Mouse (Mus musculus) left cerebral cortex, postnatal 36 days (tissue): ENCODE measurements around the gene Tceal9. TPM values are rescaled to one million over a fixed set of nuclear protein-coding genes. Genes with fewer than 3 reads are reported as not detected.
"Not testable (repeated sequence)": the region's sequence is repeated elsewhere in the genome, so short reads cannot be mapped to it uniquely, and the experiment has no call there.

Experiments used
- DNase-seq, 2 experiments: peaks; one replicate each; pipeline ENCODE4 v3.0.0; 2021 to 2022; ENCODE audit warnings: low spot score in 2 of 2, mixed read lengths in 1 of 2
- intact Hi-C: fragments of 180-260 bp; cut with DNase I; formaldehyde crosslinking; loops from one replicate; pipeline ENCODE4 v1.15.1; 2025
- total RNA-seq, 2 experiments: library from RNA; stranded (reverse); gene quantifications; 2 replicates each; pipeline ENCODE4 v1.2.3; 2021

Tceal9 gene
- total RNA-seq, 2 experiments from 2014 or later, result 112 to 117 TPM

GRCm38 (mm10) chrX:136269743-136270392 lies 25.0 kb downstream of the Tceal9 start, which contains the start of gene Bex3:
Gene Bex3, plus strand, starts transcription at chrX:136270253.
- intact Hi-C loops, result not testable (repeated sequence)
- peak; percentile 47 to 49 for DNase-seq

DNA sequence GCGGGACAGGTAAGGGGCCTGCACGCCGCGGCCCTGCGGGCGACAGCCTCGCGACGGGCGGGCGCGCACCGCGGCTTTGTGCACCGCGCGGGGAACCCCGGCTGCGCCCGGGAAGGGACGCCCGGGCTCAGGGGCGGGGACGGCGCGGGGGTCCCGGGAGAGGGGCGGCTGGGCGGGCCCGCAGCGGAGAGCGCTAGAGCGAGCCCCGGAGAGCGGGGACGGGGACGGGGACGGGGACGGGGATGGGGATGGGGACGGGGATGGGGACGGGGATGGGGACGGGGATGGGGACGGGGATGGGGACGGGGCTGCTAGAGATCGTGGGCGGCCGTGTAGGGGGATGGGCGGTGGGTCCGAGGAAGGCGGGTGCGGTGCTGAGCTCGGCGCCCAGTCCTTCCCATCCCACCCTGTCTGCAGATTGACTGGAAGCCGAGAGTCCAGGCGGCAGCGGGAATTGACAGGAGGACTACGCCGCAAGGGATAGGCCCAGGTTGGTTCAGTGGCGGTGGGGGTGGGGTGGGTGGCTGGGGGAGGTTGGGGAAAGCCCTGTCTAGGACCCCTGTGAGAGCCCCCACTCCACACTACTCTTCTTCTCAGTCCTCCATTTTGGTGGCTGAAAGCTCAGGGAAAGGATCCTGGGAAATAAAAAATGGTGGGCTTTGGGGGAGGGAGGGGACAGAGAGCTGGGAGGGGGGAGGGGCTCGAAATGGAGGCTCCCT lies 25.7 kb downstream of the Tceal9 start:
- peak in 1 of 2 experiments; percentile 8 for DNase-seq

GRCm38 (mm10) chrX:136274542-136274941 lies 29.7 kb downstream of the Tceal9 start:
- DNase-seq, result no peak
- intact Hi-C loops, result no loop called here

More for the DNA sequence above, 25.7 kb downstream of the Tceal9 start:
- intact Hi-C loops, result not testable (repeated sequence)

DNA sequence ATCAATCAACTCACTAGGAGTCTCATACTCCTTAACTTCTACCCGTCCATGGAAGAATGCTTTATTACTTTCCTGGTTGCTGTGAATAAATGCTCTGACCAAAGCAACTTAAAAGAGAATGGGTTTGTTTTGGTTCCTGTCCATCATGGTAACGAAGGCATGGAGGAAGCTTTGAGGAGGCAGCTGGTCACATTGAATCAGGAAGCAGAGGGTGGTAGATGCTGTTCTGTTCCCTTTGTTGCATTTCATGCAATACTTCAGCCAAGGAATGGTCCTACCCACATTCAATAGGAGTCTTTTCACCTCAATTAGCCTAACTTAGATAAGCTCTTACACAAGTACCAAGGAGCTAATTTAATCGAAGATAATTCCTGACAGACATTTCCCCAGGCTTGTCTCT lies 30.5 kb downstream of the Tceal9 start:
- DNase-seq, result no peak
- intact Hi-C loops, result no loop called here

DNA sequence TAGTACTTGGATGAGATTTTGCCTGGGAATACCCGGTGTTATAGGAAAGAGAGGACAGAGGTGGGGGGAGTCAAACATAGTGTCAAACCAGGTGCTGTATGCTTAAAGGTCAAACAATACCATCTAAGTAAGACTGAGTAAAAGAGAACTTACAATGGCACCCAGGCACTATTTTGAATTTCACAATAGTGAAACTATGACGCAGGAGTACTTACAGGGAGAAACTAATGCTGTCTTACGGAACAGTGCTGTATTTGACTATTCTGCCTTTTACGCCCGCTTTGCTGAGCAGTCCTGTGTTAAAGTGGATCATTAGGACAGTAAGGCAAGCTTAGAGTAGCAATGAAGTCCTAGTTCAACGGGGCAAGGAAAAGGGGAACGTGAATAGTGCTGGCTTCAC lies 32.7 kb downstream of the Tceal9 start:
- intact Hi-C loops, result no loop called here

GRCm38 (mm10) chrX:136278401-136278800 lies 33.5 kb downstream of the Tceal9 start:
- no peak for DNase-seq
- intact Hi-C loops, result no loop called here

More for the DNA sequence above, 32.7 kb downstream of the Tceal9 start:
- DNase-seq, result no peak

DNA sequence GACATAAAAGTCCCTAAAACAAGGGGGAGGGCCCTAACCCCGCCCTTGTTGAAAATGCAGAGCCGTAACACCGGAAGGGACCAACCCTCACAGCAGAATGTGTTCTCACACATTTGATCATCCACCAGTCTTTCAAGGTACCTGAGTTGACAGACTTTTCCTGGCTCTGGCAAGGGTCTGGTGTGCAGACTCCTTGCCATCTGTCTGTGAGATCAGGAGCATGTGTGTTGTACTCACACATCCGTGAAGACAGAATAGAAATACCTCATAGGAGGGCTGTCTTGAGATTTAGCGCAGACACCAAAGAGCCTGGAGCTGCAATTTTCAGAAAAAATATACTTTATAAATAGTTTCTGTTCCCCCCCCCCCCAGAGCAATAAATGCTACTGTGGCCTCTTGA lies 34.5 kb downstream of the Tceal9 start:
- intact Hi-C loops, result no loop called here
- DNase-seq, result peak; percentile 15 to 17

GRCm38 (mm10) chrX:136290817-136291281 lies 46.0 kb downstream of the Tceal9 start:
- DNase-seq, result peak; percentile 30 to 34

More at GRCm38 (mm10) chrX:136290817-136291281, 46.0 kb downstream of the Tceal9 start:
- intact Hi-C loops, result no loop called here

Other genes with a start within 250 kb of the Tceal9 start
- gene Arxes1, start 211.7 kb upstream of the Tceal9 start, total RNA-seq, result 10 to 100 TPM; 33.7 to 39.1 TPM
- gene Bex2, start 176.8 kb upstream of the Tceal9 start, total RNA-seq, result 100 to 1,000 TPM; 344 to 357 TPM
- not detected for gene Nxf3, start 159.8 kb upstream of the Tceal9 start, total RNA-seq
- gene Bex4, start 106.1 kb upstream of the Tceal9 start, total RNA-seq, result 10 to 100 TPM; 16.4 to 21.4 TPM
- 10 to 100 TPM; 32.9 to 40.4 TPM for gene Tceal8, start 72.7 kb upstream of the Tceal9 start, total RNA-seq
- gene Tceal5, start 41.2 kb upstream of the Tceal9 start, total RNA-seq, result 100 to 1,000 TPM; 109 to 156 TPM
- 1 to 10 TPM; 2.3 to 3.2 TPM for gene Tceal7, start 30.3 kb upstream of the Tceal9 start, total RNA-seq
- gene Bex1, start 29.6 kb upstream of the Tceal9 start, total RNA-seq, result 10 to 100 TPM; 83.6 to 87.9 TPM
- gene Bex3, start 25.2 kb downstream of the Tceal9 start, total RNA-seq, result 100 to 1,000 TPM; 298 to 309 TPM